Mouse (Mus musculus): ENCODE data around the gene Obsl1. TPM values are rescaled to one million over a fixed set of nuclear protein-coding genes. Genes with fewer than 3 reads are reported as not detected.

Obsl1 gene
- total and polyA plus RNA-seq, 3 experiments = 0.08 to 1.2 TPM; not detected in 1

DNA sequence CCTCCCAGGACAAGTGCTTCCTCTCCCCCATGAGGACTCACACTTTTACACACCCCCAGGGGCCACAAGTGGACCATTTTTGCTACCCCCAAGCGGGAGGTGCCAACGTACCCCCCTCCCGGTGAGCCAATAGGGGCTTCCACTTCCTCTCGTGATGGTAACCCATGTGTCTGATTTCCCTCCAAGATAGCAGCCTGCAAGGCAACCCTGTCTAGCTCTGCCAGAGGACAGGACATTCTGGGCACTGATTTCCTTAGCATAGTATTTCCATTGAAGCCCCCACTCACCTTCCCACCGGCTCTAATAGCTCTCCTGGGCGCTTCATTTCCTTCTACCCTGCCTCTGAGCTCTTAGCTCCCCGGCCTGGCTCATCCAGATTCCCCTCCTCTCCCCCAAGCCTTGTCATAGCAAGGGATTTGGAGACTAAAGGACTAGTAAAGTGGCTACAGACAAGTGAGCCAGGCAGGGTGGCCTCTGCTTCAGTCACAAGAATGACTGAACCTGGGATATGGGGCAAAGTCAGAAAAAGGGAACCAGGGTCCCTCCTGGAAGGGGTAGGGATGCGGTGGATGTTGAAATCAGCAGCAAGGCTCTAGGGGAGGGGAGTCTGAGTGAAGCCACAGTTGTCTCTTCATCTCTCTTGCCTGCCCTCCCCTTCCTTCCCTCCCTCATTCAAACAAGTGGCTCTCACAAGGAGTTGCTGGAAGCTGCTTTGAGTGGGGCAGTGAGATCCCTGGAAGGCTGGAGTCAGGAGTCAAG, 56.7 kb downstream of the Obsl1 start:
- Histone ChIP-seq H3K4me1 (ENCODE audit: control insufficient read depth in 1 of 2, insufficient read depth in 2 of 2, low read length in 2 of 2) (peaks cover 23 to 40% of the 10 kb centered on the region in 2 experiments; a peak in 3 of 4 replicates), H3K27me3 (ENCODE audit: control insufficient read depth in 1 of 2, insufficient read depth in 2 of 2, low read length in 2 of 2) (peaks cover 3 to 4% of the 10 kb centered on the region in 2 experiments; a peak in 3 of 4 replicates)

DNA sequence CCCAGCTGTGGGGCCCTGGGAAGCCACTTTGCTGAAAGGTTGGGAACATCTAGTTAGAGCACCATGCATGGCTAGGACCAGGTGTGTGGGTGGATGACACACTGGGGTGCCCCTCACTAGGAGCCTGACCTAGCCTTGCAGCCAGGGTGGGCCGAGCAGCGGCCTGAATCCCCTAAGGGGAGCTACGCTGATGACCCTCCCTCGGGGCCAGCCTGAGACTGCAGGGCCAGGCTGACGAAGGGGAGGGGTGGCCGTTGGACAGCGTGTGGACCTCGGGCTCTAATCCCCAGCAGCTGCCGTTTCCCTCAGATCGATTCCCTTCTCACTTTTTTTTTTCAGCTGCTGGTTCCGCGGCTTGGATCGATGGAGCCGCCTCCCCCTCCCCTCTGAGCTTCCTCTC, 57.3 kb downstream of the Obsl1 start:
- H3K36me3 ChIP-seq (ENCODE audit: control insufficient read depth in 1 of 2, insufficient read depth in 2 of 2, low read length in 2 of 2) = peaks cover 0 to 27% of the 10 kb centered on the region in 2 experiments; a peak in 2 of 4 replicates
- no peaks in the 10 kb centered on the region; the same call in 1 of the 2 replicates for H3K79me2 ChIP-seq (ENCODE audit: control insufficient read depth, insufficient read depth, low read length, poor library complexity)
- peaks cover 23 to 42% of the 10 kb centered on the region in 2 experiments; a peak in 3 of 4 replicates for H3K4me1 ChIP-seq (ENCODE audit: control insufficient read depth in 1 of 2, insufficient read depth in 2 of 2, low read length in 2 of 2)
- no peak for DNase-seq (ENCODE audit: low read depth, low spot score)
- TF ChIP-seq MAZ (IDR thresholded peaks at IDR 0.05; ENCODE audit: low read depth, low read length) (no peak), MYC (IDR thresholded peaks at IDR 0.05; ENCODE audit: low read depth, low read length) (no peak), ETS1 (IDR thresholded peaks at IDR 0.05; ENCODE audit: low read depth, low read length) (no peak), RAD21 (IDR thresholded peaks at IDR 0.05; ENCODE audit: low read depth, low read length) (no peak), BHLHE40 (IDR thresholded peaks at IDR 0.05; ENCODE audit: borderline replicate concordance, low read depth, low read length) (no peak), TBP (IDR thresholded peaks at IDR 0.05; ENCODE audit: low read depth, low read length) (no peak), SMC3 (IDR thresholded peaks at IDR 0.05; ENCODE audit: low read depth, low read length) (no peak), POLR2AphosphoS2 (IDR thresholded peaks at IDR 0.05; ENCODE audit: low read length) (no peak), HCFC1 (IDR thresholded peaks at IDR 0.05; ENCODE audit: low read depth, low read length) (no peak), GABPA (IDR thresholded peaks at IDR 0.05; ENCODE audit: low read depth, low read length) (no peak), ZKSCAN1 (IDR thresholded peaks at IDR 0.05; ENCODE audit: low read depth, low read length) (no peak), POLR2AphosphoS5 (IDR thresholded peaks at IDR 0.05; ENCODE audit: borderline replicate concordance, low read depth, low read length) (no peak), MAX (IDR thresholded peaks at IDR 0.05; ENCODE audit: low read length) (no peak)
- H3K9me3 ChIP-seq (replicated peaks; ENCODE audit: insufficient read depth, low read length) = no peaks in the 10 kb centered on the region
- H3K27ac ChIP-seq (ENCODE audit: control insufficient read depth, low read depth, low read length) = peak overlapping the region; percentile 4; the same call in 1 of the 2 replicates
- peak overlapping the region; percentile 19; the same call in 1 of the 2 replicates for H3K9ac ChIP-seq (ENCODE audit: control insufficient read depth, low read depth, low read length, poor library complexity, severe bottlenecking)
- H3K27me3 ChIP-seq (ENCODE audit: control insufficient read depth in 1 of 2, insufficient read depth in 2 of 2, low read length in 2 of 2) = peaks cover 2 to 3% of the 10 kb centered on the region in 2 experiments; a peak in 2 of 4 replicates
- H3K4me3 ChIP-seq (ENCODE audit: control insufficient read depth in 1 of 2, insufficient read depth in 1 of 2, low read depth in 2 of 2, low read length in 2 of 2) = no peak overlapping the region

More for the DNA sequence above, 56.7 kb downstream of the Obsl1 start:
- peak overlapping the region; percentile 30 to 64; a peak in 2 of 4 replicates for H3K4me3 ChIP-seq (ENCODE audit: control insufficient read depth in 1 of 2, insufficient read depth in 1 of 2, low read depth in 2 of 2, low read length in 2 of 2)
- peak; percentile 51 for DNase-seq (ENCODE audit: low read depth, low spot score)
- TF ChIP-seq RAD21 (IDR thresholded peaks at IDR 0.05; ENCODE audit: low read depth, low read length) (no peak), KAT2A (conservative IDR thresholded peaks at IDR 0.05; ENCODE audit: low read depth, low read length) (no peak), TCF12 (IDR thresholded peaks at IDR 0.05; ENCODE audit: low read depth, low read length) (peak; percentile 71), POLR2AphosphoS2 (IDR thresholded peaks at IDR 0.05; ENCODE audit: low read length) (no peak; the same call in 1 of the 2 replicates), CHD1 (IDR thresholded peaks at IDR 0.05; ENCODE audit: low read depth, low read length) (no peak), MEF2A (IDR thresholded peaks at IDR 0.05; ENCODE audit: extremely low read depth, insufficient replicate concordance, low read depth, low read length, poor library complexity, severe bottlenecking) (no peak), USF1 (IDR thresholded peaks at IDR 0.05; ENCODE audit: low read depth, low read length) (no peak), NRF1 (IDR thresholded peaks at IDR 0.05; ENCODE audit: insufficient read depth, low read depth, low read length, poor library complexity, severe bottlenecking) (no peak), MAFK (IDR thresholded peaks at IDR 0.05; ENCODE audit: borderline replicate concordance, low read depth, low read length) (no peak), NELFE (IDR thresholded peaks at IDR 0.05; ENCODE audit: low read depth, low read length) (no peak), MAX (IDR thresholded peaks at IDR 0.05; ENCODE audit: low read length) (no peak), SMC3 (IDR thresholded peaks at IDR 0.05; ENCODE audit: low read depth, low read length) (no peak), TAL1 (IDR thresholded peaks at IDR 0.05; ENCODE audit: low read length) (peak; percentile 55), RCOR1 (IDR thresholded peaks at IDR 0.05; ENCODE audit: low read depth, low read length) (peak; percentile 89), GABPA (IDR thresholded peaks at IDR 0.05; ENCODE audit: low read depth, low read length) (no peak), USF2 (IDR thresholded peaks at IDR 0.05; ENCODE audit: borderline replicate concordance in 1 of 2, insufficient read depth in 1 of 2, low read depth in 1 of 2, low read length in 2 of 2) (no peak), BHLHE40 (IDR thresholded peaks at IDR 0.05; ENCODE audit: borderline replicate concordance, low read depth, low read length) (peak; percentile 78), MYB (IDR thresholded peaks at IDR 0.05; ENCODE audit: low read depth, low read length) (no peak), CHD2 (IDR thresholded peaks at IDR 0.05; ENCODE audit: low read length) (no peak), ZKSCAN1 (IDR thresholded peaks at IDR 0.05; ENCODE audit: low read depth, low read length) (no peak), MYC (IDR thresholded peaks at IDR 0.05; ENCODE audit: low read depth, low read length) (no peak), TBP (IDR thresholded peaks at IDR 0.05; ENCODE audit: low read depth, low read length) (no peak), HCFC1 (IDR thresholded peaks at IDR 0.05; ENCODE audit: low read depth, low read length) (no peak), ZC3H11A (IDR thresholded peaks at IDR 0.05; ENCODE audit: low read depth, low read length) (no peak), POLR2AphosphoS5 (IDR thresholded peaks at IDR 0.05; ENCODE audit: borderline replicate concordance, low read depth, low read length) (no peak), EP300 (IDR thresholded peaks at IDR 0.05; ENCODE audit: low read depth in 1 of 2, low read length in 2 of 2) (peak; percentile 12 to 62; a peak in 2 of 4 replicates), GATA1 (IDR thresholded peaks at IDR 0.05; ENCODE audit: low read depth, low read length) (peak; percentile 70), ETS1 (IDR thresholded peaks at IDR 0.05; ENCODE audit: low read depth, low read length) (peak; percentile 62), JUND (IDR thresholded peaks at IDR 0.05; ENCODE audit: low read depth, low read length) (no peak)
- no peaks in the 10 kb centered on the region for H3K9me3 ChIP-seq (replicated peaks; ENCODE audit: insufficient read depth, low read length)
- peak overlapping the region; percentile 45 for H3K9ac ChIP-seq (ENCODE audit: control insufficient read depth, low read depth, low read length, poor library complexity, severe bottlenecking)
- H3K79me2 ChIP-seq (ENCODE audit: control insufficient read depth, insufficient read depth, low read length, poor library complexity) = no peaks in the 10 kb centered on the region; the same call in 1 of the 2 replicates
- H3K27ac ChIP-seq (ENCODE audit: control insufficient read depth, low read depth, low read length) = peak overlapping the region; percentile 5; the same call in 1 of the 2 replicates
- peaks cover 0 to 27% of the 10 kb centered on the region in 2 experiments; a peak in 2 of 4 replicates for H3K36me3 ChIP-seq (ENCODE audit: control insufficient read depth in 1 of 2, insufficient read depth in 2 of 2, low read length in 2 of 2)

Measured in MEL (cell line).